Mouse (Mus musculus) cerebellum, adult 11-12 months (tissue): ENCODE data around the gene Gm20388.
"Not testable (repeated sequence)": the region's sequence is repeated elsewhere in the genome, so short reads cannot be mapped to it uniquely, and the experiment has no call there.

Experiments
- DNase-seq: peaks from one replicate; pipeline ENCODE4 v3.0.0; 2022

The Gm20388 gene

DNA sequence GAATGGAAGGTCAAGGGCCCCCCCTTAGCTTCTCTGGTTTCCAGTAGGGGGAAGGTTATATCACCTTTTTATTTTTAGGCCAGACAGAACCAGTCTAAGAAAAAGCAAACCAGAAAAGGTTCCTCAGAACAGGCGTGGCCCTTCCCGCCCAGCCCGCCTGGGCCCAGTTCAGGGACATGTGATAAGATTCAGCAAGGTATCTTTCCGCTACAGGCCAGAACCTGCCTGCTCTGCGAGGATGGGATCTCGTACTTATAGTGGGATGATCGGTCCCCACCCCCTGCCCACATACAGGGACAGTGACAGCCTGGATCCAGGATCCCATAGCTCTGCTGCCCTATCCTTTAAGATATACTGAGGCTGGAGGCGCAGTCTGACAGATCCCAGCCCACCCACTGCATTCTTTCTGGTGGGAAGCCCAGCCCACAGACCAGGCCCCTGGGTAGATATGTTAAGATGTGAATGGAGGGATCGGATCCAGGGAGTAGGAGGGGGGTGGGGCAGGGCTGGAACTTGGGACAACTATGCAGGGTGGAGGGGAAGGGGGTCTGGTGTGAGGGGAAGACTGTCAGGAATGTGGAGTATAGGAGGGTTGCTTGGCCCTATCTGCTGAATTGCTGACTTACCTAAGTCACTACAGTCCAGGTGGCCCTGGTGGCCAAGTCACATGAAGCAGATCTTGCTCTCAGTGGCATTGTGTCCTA, 3245.6 kb downstream of the Gm20388 start:
- no peak for DNase-seq

DNA sequence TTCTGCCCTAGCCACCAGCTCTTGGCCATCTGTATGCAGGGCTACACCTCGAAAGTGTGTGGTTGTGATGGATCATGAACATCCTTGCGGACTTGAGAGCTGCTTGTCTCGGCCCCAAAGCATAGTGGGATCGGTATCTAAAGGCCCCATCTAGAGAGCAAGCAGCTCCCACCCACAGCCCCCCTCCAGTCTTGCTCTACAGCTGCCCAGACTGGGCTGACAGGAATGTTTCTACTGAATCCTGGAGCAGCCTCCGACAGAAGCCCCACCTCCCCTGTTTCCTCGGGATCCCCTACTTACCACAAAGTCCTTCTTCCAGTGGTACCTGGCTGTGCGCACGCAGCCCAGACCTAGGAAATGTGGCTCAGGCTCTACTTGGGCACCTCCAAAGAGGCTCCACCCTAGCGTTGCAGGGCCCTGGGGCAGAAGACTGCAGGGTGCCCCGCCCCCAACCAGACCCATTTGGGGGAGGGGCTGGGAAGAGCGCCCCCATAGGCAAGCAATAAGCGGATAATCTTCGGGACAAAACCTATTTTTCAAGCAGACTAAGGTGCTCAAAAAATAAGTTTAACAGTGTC, 3247.3 kb downstream of the Gm20388 start, which contains the start of gene Sult5a1:
Sult5a1 (minus strand) TSS at position 428 of the 578 bp plus-strand sequence.
- no peak for DNase-seq

DNA sequence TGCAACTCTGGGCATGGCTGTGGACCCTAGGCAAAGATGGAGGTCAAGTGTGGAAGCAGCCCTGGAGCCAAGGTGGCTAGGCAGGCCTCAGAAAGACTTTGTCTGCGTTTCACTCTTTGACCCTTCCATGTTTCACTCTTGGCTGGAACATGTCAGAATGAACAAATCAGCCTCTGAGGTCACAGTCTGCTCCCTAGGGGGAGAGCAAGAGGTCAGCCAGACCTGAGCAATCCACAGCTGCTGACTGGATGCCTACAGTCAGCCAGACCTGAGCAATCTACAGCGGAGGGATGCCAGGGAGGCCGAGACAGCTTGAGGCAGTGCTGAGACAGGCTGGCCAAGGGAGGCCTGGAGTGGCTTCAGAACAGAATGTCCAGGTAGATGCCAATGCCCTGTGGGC, 3270.8 kb downstream of the Gm20388 start:
- DNase-seq = no peak

DNA sequence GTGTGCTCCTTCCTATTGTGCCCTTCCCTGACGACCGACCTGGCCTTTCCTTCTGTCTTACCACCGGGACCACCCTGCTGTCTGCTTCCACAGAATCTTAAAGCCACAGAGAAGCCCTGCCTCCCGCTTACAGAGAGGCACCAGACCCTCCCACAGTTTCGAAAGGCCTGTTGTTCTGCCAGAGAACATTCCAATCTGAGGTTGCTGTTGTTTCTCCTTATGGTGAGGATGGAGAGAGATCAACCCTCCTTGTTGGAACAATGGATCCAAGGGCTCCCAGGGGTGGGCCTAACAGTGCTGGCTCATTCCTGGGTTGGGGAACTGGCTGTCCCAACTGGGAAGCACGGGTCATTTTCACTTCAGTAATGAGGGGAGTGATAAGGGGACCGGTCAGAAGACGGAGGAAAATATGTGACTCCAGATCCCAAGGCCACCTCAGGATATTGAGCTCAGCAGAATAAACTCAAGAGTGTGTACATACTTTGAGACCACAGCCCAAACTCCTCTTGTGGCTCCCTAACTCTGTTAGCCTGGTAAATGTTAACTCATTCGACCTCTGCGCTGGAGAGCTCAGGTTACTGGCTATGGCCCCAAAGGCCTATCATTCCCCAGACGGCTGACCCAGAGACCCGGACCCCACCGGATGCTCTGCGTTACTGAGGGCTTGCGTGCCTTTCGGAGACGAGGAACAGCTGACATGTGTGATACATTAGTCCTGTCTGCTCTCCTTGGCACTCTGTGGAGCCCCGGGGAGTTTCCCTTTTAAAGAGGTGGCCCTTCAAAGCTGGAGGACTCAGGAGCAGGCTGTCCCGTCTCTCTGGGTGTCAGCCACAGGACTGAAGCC, 3275.1 kb downstream of the Gm20388 start, which contains the start of gene Dpep1:
Dpep1 (plus strand) TSS at position 677 of the 844 bp plus-strand sequence.
- no peak for DNase-seq

DNA sequence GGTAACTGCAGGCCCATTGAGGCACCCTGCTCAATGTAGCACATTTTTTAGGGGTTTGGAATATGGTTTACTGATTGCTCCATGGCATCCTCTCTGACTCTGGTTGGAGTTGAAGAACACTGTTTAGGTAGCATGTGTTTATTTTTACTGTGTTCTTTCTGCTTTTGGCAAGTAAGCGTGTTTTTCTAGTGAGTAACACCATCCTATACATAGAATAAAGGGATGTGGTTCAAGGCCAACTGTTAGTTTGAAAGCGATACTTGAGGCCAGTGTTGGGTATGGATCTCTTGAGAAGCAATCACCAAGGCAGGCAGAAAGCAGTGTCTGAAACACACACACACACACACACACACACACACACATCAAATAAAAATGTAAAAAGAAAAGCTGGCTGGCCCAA, 3277.4 kb downstream of the Gm20388 start:
- no peak for DNase-seq

DNA sequence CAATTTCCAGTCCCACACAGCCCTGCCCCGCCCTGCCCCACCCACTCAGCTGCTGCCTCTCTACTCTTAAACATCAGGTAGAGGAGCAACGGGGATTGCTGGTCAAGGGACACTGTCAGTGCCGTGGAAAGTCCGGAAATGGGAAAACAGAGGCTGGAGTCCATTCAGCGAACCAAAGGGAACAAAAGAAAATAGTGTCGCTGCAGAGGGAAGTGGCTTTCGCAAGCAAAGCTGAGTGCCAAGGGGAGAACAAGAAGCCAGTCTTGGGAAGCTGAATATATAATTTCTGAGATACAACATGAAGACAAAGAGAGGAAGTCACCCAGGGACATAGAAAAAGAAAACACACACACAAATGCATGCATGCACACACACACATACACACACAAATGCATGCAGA, 3278.2 kb downstream of the Gm20388 start:
- no peak for DNase-seq

DNA sequence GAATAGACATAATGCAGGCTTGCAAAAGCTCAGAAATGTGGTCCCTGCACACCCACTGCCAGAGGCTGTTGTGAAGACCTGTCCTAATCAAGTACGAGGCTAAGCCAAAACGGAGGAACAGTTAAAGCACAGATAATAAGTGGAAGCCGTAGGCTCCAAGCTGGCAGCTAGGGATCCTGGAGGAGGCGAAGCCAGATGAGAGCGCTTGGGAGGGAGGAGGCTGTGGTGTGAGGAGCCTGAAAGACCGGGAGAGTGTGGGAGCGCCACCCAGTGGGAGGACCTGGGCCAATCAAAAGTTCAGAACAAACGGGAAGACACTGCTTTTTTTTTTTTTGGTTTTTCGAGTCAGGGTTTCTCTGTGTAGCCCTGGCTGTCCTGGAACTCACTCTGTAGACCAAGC, 3280.0 kb downstream of the Gm20388 start:
- DNase-seq = no peak

DNA sequence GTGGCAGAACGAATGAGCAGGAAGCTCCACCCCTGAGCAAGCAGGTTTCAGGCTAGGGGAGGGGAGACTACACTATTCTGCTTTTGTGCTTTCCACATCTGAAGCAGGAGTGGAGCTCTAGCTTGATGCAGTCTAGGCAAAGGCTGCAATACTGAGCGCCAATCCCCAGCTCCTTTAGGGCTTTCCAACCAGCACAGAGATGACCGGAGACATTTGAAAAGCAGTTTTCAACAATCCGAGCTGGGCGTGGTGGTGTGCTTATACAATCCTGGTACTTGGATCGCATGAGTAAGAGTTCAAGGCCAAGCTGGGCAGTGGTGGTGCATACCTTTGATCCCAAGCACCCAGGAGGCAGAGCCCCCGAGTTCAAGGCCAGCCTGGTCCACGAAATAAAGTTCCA, 3281.3 kb downstream of the Gm20388 start:
- DNase-seq = no peak

DNA sequence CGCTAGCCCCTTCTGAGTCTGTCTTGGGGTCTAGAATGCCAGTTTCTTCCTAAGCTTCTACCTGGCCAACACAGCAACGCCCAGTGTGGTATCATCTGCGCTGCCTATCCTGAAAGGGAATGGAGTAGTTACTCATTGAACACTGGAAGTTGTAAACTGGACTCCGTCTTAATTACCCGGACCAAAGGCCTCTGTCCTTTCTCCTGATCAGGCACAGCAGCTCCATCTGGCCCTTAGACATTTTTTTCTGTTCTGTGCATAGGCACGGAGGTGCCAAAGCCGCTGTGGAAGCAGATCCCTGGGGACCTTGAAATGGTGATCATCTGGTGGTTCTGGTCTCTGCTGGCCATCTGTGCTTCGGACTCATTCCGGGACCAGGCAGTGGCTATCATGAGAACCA, 3283.1 kb downstream of the Gm20388 start:
- no peak for DNase-seq

DNA sequence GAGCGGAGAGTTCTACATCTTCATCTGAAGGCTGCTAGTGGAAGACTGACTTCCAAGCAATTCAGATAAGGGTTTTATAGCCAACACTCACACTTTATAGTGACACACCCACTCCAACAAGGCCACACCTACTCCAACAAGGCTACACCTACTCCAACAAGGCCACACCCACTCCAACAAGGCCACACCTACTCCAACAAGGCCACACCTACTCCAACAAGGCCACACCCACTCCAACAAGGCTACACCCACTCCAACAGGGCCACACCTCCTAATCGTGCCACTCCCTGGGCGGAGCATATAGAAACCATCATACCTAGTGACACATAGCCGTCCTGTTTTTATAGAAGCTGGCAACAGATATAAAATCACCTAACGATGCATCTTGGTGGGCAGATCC, 3286.4 kb downstream of the Gm20388 start:
- not testable (repeated sequence) for DNase-seq

DNA sequence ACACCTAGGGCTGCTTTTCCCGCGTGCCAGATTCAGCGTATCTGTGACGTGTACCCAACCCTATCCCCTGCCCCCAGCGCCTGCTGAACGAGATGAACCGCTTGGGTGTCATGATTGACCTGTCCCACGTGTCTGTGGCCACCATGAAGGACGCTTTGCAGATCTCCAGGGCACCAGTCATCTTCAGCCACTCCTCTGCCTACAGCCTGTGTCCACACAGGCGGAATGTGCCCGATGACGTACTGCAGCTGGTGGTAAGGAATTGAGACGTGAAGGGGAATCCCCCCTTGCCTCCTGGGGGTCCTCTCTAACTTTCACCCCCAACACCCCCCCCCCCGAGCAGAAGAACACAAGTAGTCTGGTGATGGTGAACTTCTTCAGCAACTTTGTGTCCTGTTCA, 3289.2 kb downstream of the Gm20388 start:
- DNase-seq = no peak

DNA sequence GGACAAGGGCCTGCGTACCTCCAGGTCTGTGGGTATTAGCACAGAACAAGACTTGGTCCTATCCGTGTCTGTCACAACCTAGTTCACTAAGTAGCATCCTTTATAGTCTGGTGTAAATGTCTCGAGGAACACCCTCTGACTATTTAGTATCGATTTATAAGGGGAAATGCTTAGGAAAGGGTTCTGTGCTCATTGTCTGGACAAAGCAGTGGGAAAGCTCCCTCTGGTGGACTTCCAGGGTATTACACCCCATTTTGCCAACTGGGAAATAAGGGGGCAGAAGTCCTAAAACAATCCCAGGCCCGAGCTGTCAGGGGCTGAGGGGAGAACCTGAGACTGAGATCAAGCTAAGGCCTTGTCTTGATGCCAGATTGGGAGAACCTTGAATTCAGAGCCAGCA, 3291.6 kb downstream of the Gm20388 start:
- DNase-seq = peak; percentile 39

DNA sequence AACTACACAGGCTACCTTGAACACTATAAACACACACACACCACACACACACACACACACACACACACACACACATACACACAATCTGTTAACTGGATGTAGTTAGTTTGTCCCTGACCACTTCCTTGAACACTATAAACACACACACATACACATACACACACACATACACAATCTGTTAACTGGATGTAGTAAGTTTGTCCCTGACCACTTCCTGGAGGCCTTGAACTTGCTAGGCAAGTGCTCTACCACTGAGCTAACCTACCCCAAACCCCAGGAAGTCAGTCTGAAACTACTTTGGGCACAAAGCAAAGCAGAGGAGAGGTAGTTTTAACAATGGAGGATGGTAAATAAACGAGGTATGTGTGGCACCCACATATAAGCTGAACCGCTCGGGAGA, 3292.9 kb downstream of the Gm20388 start:
- DNase-seq = no peak

DNA sequence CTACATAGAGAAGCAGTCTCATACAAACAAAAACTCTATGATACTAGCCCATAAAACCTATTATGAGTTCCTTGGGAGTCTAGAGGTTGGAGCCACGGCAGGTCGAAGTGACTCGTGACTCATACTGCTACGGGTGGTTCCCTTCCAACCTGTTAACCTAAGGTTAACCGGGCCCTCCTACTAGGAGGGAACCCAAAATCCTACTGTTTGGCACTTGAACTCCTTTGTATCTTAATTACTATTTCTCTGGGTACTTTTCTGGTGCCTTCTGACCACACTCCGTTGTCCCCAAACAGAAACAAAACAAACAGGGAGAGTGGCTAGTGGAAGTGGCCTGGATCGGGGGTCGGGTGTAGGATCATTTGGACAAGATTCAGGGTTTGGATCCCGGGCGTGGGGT, 3301.2 kb downstream of the Gm20388 start:
- no peak for DNase-seq

DNA sequence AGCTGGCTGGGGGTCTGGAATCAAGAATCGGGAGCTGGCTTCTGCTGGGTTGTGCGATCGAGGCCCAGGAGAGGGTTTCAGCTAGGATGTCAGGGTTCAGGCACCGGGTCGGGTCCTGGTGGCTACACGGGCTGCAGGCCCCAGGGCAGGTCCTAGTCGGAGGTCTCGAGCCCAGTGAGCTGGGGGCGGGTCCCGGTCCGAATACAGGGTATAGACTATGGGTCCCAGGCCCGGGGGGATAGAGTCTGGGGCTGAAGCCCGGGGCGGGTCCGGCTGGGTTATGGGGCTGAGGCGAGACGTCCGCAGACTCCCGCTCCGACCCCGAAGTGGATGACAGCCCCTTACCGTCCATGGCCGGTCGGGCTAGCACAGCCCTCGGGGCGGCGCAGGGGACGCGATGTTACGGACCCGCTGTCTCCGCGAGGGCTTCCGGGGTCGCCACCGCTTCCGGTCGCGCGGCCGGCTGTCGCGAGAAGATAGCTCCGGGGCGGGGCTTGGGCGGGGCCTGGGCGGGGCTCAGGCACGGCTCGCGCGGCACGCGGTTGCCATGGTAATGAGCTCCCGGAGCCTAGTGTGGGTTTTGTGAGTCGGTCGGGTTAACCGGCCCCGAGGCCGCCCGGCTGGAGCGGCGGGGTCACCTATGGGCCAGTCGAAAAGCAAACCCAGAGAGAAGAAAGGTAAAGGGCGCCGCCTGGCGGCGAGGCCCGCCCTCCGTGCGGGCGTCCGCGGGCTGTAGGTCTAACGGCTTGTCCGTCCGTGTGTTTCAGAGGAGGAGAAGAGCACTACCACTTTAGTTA, 3301.9 kb downstream of the Gm20388 start, which contains the start of the genes Chmp1a and Spata33:
Chmp1a (minus strand) TSS at position 443 of the 797 bp plus-strand sequence.
Spata33 (plus strand) TSS at position 512 of the 797 bp plus-strand sequence.
- DNase-seq = peak; percentile 90

DNA sequence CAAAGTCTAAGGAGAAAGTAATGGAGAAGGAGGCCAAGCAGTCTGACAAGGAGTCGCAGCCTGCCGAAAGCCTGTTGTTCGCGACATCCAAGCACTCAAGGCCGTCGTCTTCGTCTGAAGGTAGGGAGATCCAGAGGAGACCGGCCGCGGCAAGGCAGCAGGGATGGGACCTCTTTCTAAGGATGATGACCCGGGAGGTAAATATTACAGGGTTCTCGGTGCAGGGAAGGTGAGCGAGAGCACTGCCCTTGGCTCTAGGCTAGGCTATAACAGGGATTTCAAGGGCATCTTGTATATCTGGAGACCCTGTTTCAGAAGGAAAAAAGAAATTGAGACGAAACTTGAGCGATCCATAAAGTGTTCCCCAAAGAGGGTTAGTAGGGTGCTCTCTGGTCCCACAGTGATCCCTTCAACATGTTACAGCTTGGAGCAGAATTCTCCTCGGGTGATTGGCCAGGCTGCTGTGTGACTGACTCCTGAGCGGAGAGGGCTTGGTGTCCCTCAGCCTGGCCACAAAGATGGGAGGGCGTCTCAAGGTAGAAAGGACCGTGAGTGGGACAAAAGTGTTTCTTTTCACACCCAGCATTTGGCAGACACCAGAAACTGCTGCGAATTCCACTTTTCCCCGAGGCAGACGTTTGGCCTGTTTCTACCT, 3302.6 kb downstream of the Gm20388 start:
- DNase-seq = no peak

DNA sequence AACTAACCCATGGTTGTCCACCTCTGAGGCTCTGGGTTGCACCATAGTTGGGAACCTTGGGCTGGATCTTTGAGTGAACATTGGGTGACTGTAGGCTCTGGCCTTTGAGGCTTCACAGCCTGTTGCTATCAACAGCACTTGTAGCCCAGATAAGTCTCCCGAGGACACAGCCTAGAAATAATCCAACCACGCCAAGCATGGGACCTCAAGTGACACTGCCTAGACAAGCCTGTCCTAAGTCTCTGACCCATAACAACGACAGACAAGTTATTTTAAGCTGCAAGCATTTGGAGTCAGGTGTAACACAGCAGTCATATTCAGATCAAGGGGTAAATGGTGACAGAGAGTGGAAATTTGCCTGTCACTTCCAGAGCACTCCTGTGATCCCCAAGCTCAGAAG, 3304.8 kb downstream of the Gm20388 start:
- DNase-seq = no peak

DNA sequence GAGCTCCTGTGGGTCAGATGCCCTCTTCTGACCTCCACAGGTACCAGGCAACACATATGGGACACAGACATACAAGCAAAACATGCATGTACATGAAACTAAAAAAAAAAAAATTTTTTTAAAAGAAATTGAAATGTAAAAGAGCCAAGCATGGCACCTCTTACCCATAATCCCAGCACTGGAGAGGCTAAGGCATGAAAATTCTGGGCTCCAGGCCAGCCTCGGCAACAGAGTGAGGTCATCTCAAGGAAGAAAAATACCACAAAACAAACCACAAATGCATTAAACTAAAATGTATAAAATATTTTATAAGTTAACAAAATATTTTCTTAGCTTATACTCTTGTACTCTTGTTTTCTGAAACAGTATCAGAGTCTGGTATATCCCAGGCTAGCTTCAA, 3310.3 kb downstream of the Gm20388 start:
- DNase-seq = no peak

DNA sequence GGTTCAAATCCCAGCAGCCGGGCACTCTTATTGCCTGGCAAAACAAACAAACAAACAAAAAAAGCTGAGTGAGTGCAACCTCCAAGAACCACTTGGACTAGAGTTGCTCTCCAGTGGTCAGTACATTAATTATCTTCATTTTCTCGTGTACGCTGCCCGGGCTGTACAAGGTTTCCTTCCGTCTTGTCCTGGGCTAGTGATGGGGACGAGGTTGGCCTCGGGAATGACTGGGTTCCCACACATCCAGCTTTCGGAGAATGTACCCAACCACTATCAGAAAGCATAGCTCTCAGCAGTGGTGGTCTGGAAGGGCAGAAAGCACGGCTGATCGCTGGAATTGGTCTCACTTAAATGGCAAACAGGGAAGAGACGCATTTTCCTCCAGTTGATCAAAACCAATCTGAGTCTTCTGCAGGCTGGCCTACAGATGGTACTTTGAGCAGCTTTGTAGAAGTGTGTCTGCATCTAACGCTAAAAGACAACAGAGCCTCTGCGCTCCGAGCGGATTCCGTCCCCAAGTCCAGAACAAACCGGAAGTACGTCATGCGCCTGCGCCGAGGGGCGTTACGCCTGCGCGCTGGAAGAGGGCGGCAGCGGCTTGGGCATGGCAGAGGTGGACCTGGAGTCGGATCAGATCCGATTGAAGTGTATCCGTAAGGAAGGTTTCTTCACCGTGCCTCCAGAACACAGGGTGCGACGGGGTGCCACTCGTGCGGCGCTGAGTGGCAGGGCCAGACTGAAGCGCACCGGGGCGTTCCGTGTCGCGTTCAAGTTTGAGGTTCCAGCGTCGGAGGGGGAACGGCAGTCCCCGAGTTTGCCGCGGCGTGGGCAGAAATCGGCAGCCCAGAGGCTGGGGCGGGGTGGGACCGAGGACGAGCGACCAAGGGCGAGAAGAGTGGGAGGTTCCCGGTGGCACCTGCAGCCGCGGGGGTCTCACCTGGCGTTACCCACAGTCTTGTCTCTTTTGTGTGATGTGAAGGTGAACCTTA, 3313.9 kb downstream of the Gm20388 start, which contains the start of gene Cdk10:
Cdk10 (plus strand) TSS at position 565 of the 989 bp plus-strand sequence.
- peak; percentile 91 for DNase-seq

DNA sequence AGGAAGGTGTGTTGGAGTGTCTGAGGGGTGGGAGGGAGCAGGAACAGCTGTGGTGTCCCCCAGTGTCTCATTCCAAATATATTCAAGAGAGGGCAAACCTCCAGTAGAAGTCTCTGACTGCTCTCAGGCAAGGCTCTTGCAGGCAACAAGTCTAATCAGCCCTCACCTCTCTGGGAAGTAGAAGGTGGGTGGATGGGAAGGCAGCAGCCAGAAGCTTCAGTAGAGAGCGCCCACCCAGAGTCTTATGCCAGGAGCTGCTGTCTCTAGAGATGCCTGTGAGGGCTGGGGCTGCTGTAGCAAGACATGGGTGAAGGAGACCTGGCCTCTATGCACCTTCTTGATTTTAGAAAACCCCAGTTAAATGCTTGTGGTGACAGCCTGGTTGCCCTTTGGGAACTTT, 3317.8 kb downstream of the Gm20388 start:
- DNase-seq = no peak

DNA sequence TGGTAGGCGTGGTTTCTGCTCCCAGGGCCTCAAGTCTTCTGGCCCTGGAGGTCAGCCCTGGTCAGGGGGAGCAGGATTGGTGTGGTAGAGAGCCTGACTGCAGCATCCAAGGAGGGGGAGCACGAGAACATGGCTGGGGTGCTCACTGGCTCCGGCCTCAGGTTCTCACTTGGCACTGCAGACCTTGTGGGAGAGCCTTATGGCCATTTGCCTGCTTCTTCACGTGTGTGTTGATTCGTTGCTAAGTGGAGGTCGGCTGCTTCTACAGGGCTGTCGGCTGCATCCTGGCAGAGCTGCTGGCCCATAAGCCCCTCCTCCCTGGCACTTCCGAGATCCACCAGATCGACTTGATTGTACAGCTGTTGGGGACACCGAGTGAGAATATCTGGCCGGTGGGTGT, 3319.7 kb downstream of the Gm20388 start:
- DNase-seq = not testable (repeated sequence)
